Mouse (Mus musculus) midbrain, embryonic 16.5 days (tissue): ENCODE measurements around the gene Dusp16. TPM values are rescaled to one million over a fixed set of nuclear protein-coding genes. Genes with fewer than 3 reads are reported as not detected.

ENCODE experiments used
- ATAC-seq: fragments of 200-750 bp; cut with Nextera tagmentation; 2 replicates; pipeline ENCODE4 v1.8.0; 2017; ENCODE audit warnings: moderate TSS enrichment
- H3K27ac ChIP-seq: fragments of 300-500 bp; sonication (generic); 2 replicates; pipeline ENCODE4 v1.5.1; 2014; ENCODE audit warnings: mild to moderate bottlenecking, low read length, mixed read lengths
- H3K27me3 ChIP-seq: fragments of 300-500 bp; sonication (generic); 2 replicates; pipeline ENCODE4 v1.6.1; 2014; ENCODE audit warnings: low read depth, low read length, mixed read lengths; ENCODE audit not compliant: control insufficient read depth, insufficient read depth
- H3K36me3 ChIP-seq: fragments of 300-500 bp; sonication (generic); 2 replicates; pipeline ENCODE4 v1.6.1; 2014; ENCODE audit warnings: mild to moderate bottlenecking, low read length, moderate library complexity, mixed read lengths; ENCODE audit not compliant: control insufficient read depth, insufficient read depth
- H3K4me1 ChIP-seq: fragments of 300-500 bp; sonication (generic); 2 replicates; pipeline ENCODE4 v1.6.1; 2014; ENCODE audit warnings: mild to moderate bottlenecking, low read length, mixed read lengths; ENCODE audit not compliant: control insufficient read depth, insufficient read depth
- H3K4me2 ChIP-seq: fragments of 300-500 bp; sonication (generic); 2 replicates; pipeline ENCODE4 v1.6.1; 2014; ENCODE audit warnings: mild to moderate bottlenecking, low read length, mixed read lengths
- H3K4me3 ChIP-seq: fragments of 300-500 bp; sonication (generic); 2 replicates; pipeline ENCODE4 v1.5.1; 2014; ENCODE audit warnings: low read depth, mild to moderate bottlenecking, low read length, moderate library complexity, mixed read lengths
- H3K9ac ChIP-seq: fragments of 300-500 bp; sonication (generic); 2 replicates; pipeline ENCODE4 v1.6.1; 2014; ENCODE audit warnings: low read depth, low read length, mixed read lengths
- H3K9me3 ChIP-seq: fragments of 300-500 bp; sonication (generic); replicated peaks from 2 replicates; pipeline ENCODE4 v1.6.1; 2014; ENCODE audit warnings: mild to moderate bottlenecking, low read length, mixed read lengths; ENCODE audit not compliant: control insufficient read depth, poor library complexity, severe bottlenecking
- WGBS: fragments of 180-500 bp; shearing (Covaris S2); extraction: QIAGEN DNeasy Blood & Tissue Kit; methylation state at CpG from one replicate; pipeline ENCODE4 v1.1.7; 2014; 5-methylcytosine and 5-hydroxymethylcytosine counted together
- polyA plus RNA-seq: library from polyadenylated mRNA; unstranded; fragments of >200 nt; fragmentation: Nextera tagmentation; extraction: Ambion mirVana; gene quantifications from 2 replicates; pipeline ENCODE4 v1.2.1, GENCODE M21; 2015

Gene Dusp16
- polyA plus RNA-seq, 1 experiment from 2014 or later, result 5.5 TPM

- no peak for ATAC-seq
- 95% methylated on average over 11 of the region's 11 CpGs for WGBS
- Histone ChIP-seq H3K4me3 (no peak overlapping the region), H3K9ac (no peak overlapping the region), H3K4me2 (no peak overlapping the region), H3K9me3 (no peaks in the 10 kb centered on the region), H3K27ac (no peak overlapping the region), H3K4me1 (no peaks in the 10 kb centered on the region), H3K27me3 (no peaks in the 10 kb centered on the region), H3K36me3 (no peaks in the 10 kb centered on the region)
Measured at GRCm38 (mm10) chr6:134718668-134719065, 73.8 kb downstream of the Dusp16 start.

DNA sequence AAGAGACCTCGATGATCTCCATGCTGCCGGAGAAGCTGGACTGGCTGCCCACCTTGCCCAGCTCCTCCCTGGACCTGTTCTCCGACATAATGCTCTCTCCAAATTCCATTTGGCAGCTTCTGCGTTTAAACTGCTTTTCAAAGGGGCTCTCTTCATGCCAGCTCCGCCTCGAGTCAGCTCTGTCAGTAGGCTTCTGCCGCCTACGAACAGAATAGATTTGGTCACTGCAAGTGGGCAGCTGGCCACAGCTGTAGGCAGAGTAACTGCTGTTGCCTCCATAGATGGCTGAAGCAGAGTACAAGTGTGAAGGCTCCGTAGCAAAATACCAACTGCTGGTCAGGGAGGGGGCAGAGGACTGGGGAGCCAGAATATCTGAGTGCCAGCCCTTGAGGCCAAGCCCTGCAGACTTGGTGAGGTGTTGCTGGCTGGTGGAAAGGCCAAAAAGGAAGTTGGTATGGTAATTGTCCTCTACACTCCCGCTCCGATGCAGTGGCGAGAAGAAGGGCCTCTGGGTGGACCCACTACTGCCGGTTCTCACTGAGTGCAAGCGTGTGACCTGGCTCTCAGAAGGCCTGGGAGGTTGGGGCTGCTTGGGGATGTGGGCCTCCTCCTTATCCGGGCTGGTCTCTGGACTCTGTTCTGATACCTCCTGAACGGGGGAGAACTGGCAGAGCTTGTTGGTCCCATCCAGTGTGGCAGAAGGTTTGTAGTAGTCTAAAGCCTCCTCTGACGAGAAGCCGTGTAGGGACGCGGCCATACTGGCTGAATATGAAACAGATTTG is 74.3 kb downstream of the Dusp16 start:
- WGBS, result 92% methylated on average over 20 of the region's 20 CpGs
- no peaks in the 10 kb centered on the region for H3K27me3 ChIP-seq
- H3K27ac ChIP-seq, result no peak overlapping the region
- H3K4me2 ChIP-seq, result no peak overlapping the region
- no peaks in the 10 kb centered on the region for H3K4me1 ChIP-seq
- no peak overlapping the region for H3K9ac ChIP-seq
- no peak for ATAC-seq
- no peaks in the 10 kb centered on the region for H3K36me3 ChIP-seq
- H3K4me3 ChIP-seq, result no peak overlapping the region
- H3K9me3 ChIP-seq, result no peaks in the 10 kb centered on the region

GRCm38 (mm10) chr6:134716168-134716587 is 76.2 kb downstream of the Dusp16 start:
- no peak overlapping the region for H3K27ac ChIP-seq
- H3K4me3 ChIP-seq, result no peak overlapping the region
- 82% methylated on average over 6 of the region's 6 CpGs for WGBS
- no peaks in the 10 kb centered on the region for H3K36me3 ChIP-seq
- no peaks in the 10 kb centered on the region for H3K9me3 ChIP-seq
- no peaks in the 10 kb centered on the region for H3K27me3 ChIP-seq
- no peak overlapping the region for H3K9ac ChIP-seq
- no peaks in the 10 kb centered on the region for H3K4me1 ChIP-seq
- H3K4me2 ChIP-seq, result no peak overlapping the region
- ATAC-seq, result no peak

DNA sequence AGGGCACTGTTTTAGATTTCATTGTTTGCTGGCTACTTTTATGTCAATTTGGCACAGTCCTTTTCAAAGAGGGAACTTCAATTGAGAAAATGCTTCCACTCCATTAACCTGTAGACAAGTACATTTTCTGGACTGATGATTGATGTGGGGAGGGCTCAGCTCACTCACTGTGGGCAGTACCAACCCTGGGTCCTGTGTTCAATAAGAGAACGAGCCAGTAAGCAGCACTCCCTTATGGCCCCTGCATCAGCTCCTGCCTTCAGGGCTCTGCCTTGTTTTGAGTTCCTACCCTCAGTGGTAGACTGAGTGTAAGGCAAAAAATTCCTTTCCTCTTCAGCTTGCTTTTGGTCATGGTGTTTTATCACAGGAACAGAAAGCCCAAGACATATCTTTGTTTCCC is 78.5 kb downstream of the Dusp16 start:
- Histone ChIP-seq H3K9me3 (no peaks in the 10 kb centered on the region), H3K27ac (no peak overlapping the region), H3K4me3 (no peak overlapping the region), H3K4me1 (no peaks in the 10 kb centered on the region), H3K36me3 (no peaks in the 10 kb centered on the region), H3K9ac (no peak overlapping the region), H3K4me2 (no peak overlapping the region), H3K27me3 (no peaks in the 10 kb centered on the region)
- ATAC-seq, result no peak
- 72% methylated on average over 1 of the region's 1 CpGs for WGBS

- H3K9me3 ChIP-seq, result no peaks in the 10 kb centered on the region
- H3K4me2 ChIP-seq, result no peak overlapping the region
- no peak for ATAC-seq
- no peaks in the 10 kb centered on the region for H3K36me3 ChIP-seq
- no peaks in the 10 kb centered on the region for H3K4me1 ChIP-seq
- H3K27me3 ChIP-seq, result no peaks in the 10 kb centered on the region
- 39% methylated on average over 3 of the region's 3 CpGs for WGBS
- no peak overlapping the region for H3K9ac ChIP-seq
- H3K4me3 ChIP-seq, result no peak overlapping the region
- no peak overlapping the region for H3K27ac ChIP-seq
Measured at GRCm38 (mm10) chr6:134713321-134713720, 79.1 kb downstream of the Dusp16 start.

DNA sequence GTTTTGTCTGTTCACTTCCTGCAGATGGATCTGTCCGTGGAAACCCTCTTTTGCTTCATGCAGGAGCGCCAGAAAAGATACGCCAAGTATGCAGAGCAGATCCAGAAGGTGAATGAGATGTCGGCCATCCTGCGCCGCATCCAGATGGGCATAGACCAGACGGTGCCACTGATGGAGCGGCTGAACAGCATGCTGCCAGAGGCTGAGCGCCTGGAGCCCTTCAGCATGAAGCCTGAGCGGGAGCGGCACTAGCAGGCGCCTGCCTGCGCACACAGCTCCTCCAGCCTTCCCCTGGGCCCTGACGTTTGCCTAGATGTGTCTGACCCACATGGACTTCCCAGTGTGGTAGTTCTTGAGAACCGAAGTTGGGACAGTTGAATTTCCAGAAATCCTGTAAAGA is 82.4 kb downstream of the Dusp16 start:
- H3K4me3 ChIP-seq, result no peak overlapping the region
- H3K4me2 ChIP-seq, result no peak overlapping the region
- H3K27me3 ChIP-seq, result no peaks in the 10 kb centered on the region
- no peaks in the 10 kb centered on the region for H3K9me3 ChIP-seq
- no peak for ATAC-seq
- 85% methylated on average over 15 of the region's 15 CpGs for WGBS
- no peak overlapping the region for H3K9ac ChIP-seq
- H3K36me3 ChIP-seq, result no peaks in the 10 kb centered on the region
- H3K4me1 ChIP-seq, result no peaks in the 10 kb centered on the region
- no peak overlapping the region for H3K27ac ChIP-seq

GRCm38 (mm10) chr6:134706467-134706866 is 86.0 kb downstream of the Dusp16 start:
- no peak for ATAC-seq
- Histone ChIP-seq H3K27ac (no peak overlapping the region), H3K4me3 (no peak overlapping the region), H3K27me3 (no peaks in the 10 kb centered on the region), H3K36me3 (no peaks in the 10 kb centered on the region), H3K9me3 (no peaks in the 10 kb centered on the region), H3K4me2 (no peak overlapping the region), H3K9ac (no peak overlapping the region), H3K4me1 (no peaks in the 10 kb centered on the region)
- 93% methylated on average over 4 of the region's 4 CpGs for WGBS

- H3K4me2 ChIP-seq, result no peak overlapping the region
- H3K27me3 ChIP-seq, result no peaks in the 10 kb centered on the region
- H3K36me3 ChIP-seq, result no peaks in the 10 kb centered on the region
- no peak overlapping the region for H3K27ac ChIP-seq
- 90% methylated on average over 4 of the region's 4 CpGs for WGBS
- ATAC-seq, result no peak
- no peak overlapping the region for H3K4me3 ChIP-seq
- no peaks in the 10 kb centered on the region for H3K4me1 ChIP-seq
- no peaks in the 10 kb centered on the region for H3K9me3 ChIP-seq
- no peak overlapping the region for H3K9ac ChIP-seq
Measured at GRCm38 (mm10) chr6:134703053-134703690, 89.3 kb downstream of the Dusp16 start.

DNA sequence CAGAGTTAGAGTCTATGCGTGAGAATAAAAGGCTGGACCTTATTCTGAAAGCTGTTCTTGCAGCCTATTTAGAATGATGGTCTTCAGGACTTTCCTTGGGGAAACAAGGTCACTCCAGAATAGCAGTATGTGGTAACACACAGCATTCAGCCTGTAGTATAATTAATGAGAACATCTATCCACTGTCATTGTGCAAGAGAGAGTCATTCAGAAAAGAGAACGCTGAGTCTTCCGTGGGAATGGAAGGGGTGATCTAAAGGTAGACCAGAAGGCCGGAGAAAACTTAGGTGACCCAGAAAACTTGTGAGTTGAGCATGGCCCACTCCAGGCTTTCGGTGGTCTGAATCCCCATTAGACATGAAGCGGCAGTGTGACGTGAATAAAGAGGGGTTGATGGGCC is 90.2 kb downstream of the Dusp16 start:
- Histone ChIP-seq H3K9ac (no peak overlapping the region), H3K4me1 (no peaks in the 10 kb centered on the region), H3K4me2 (no peak overlapping the region), H3K9me3 (no peaks in the 10 kb centered on the region), H3K27ac (no peak overlapping the region), H3K36me3 (no peaks in the 10 kb centered on the region), H3K4me3 (no peak overlapping the region), H3K27me3 (no peaks in the 10 kb centered on the region)
- 97% methylated on average over 7 of the region's 7 CpGs for WGBS
- no peak for ATAC-seq
